Mouse (Mus musculus): ENCODE results near the gene Mto1.
"Not testable (repeated sequence)": the region's sequence is repeated elsewhere in the genome, so short reads cannot be mapped to it uniquely, and the experiment has no call there.

Gene Mto1

DNA sequence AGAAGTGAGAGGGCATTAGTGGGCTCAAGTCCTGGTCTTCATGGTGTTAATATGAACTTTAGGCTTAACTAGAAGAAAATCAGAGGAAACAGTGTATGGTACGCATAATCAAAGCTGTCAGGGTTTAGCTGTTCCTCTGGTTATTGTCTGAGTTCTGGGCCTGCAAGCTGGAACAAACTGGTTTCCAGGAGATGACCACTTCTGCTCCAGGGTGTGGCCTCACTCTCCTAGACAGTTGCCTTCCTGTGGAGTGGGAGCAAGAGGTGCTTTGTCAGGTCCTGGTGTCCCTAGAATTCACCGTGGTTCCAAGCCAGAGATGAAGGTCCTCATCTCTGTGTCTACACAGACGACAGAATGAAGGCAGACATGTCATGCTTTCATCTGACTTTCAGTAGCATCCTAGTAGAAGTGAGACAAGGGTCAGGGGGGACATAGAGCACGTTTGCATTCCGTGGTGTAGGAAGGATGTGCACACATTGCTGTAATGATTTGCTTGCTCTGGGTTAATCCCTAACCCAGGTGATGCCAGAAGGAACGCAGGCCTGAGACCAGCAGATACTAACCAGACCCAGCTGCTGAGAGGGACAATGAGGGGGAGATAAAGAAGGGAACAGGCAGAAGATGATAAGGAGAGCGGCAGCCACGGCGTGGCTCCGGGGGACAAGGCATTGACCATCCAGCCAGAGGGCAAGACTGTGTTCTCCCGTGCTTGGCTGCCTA lies 58.2 kb downstream of the Mto1 start:
- no peak for DNase-seq (ENCODE audit: low read depth)

- no peak for DNase-seq (ENCODE audit: low read depth)
Observed at GRCm38 (mm10) chr9:78506722-78507077, 58.7 kb downstream of the Mto1 start.

DNA sequence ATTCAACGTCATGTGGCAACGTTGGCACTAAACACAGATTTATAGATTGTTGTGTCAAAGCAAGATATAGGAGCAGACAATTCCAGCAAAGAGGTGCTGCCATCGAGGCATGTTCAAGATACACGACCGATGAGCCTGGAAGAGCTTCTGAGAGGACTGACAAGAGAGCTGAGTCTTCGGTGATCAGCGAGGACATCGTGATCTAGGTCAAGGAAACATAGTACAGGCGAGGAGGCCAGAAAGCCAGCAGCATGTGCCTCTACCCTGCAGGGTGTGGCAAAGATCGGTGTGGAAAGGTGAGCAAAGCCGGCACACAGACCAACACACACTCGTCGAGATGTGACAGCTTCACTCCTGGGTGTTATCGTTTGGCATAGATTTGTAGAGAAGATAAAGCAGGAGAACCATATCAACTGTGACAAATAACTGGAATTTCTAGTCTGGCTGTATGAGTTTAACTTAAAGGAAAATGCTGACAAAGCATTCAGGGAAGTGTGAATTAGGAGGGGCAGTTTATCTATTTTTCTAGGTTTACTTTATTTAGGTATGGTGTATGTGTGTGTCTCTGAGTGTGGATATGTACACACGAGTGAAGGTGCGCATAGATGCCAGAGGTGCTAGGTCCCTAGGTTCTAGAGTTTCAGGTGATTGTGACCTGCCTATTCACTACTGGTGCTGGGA lies 60.2 kb downstream of the Mto1 start:
- no peak for DNase-seq (ENCODE audit: low read depth)

DNA sequence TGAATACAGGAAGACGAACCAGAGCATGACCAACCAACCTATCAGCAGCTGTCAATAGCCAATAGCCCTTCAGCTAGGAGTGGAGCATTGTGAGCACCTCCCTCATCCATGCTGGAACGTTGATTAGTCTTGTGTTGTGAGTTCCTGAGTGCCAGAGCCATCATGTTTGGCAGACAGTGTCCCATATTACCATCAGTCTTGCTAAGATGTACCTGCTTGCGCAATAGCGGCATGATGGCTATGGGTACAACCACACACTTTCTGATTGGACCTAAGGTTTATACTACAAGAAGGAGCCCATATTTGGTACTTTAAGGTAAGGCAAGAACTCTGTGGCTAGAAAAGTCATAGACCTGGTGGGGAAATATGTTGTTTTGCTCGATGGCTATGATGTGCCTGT lies 63.7 kb downstream of the Mto1 start:
- no peak for DNase-seq (ENCODE audit: low read depth)

DNA sequence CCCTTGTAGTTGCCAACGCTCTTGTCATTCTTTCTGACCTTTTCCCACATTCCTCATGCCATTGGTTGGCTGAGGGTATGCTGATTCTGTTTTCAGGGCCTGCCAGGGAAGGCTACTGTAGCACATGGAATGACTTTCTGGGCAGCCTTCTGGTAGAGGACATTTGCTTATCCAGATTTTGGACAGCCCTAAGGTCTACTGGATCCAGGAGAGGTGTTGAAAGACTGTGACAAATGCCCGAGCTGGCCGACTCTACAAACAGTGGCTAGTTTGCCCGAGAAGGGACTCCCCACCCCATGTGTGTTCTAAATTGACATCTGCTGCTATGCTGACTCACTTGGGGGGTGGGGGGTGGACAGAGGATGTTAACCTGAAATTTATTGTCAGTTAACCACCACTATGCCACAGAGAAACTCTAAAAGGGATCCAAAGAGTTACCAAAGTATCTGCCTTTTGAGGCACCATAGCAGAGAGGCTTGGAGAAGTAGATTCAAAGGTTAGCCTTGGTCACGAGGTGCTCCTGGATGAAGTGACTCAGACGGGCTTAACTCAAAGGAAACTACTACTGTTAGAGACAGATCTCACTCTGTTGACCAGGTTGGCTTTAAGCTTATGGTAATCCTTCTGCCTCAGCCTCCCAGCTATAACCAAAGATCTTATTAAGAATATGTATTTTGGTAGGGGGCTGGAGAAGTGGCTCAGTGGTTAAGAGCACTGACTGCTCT lies 65.9 kb downstream of the Mto1 start:
- no peak for DNase-seq (ENCODE audit: low read depth)

GRCm38 (mm10) chr9:78514681-78515080 lies 66.7 kb downstream of the Mto1 start:
- DNase-seq (ENCODE audit: low read depth) = no peak

GRCm38 (mm10) chr9:78516125-78516524 lies 68.1 kb downstream of the Mto1 start:
- DNase-seq (ENCODE audit: low read depth) = no peak

DNA sequence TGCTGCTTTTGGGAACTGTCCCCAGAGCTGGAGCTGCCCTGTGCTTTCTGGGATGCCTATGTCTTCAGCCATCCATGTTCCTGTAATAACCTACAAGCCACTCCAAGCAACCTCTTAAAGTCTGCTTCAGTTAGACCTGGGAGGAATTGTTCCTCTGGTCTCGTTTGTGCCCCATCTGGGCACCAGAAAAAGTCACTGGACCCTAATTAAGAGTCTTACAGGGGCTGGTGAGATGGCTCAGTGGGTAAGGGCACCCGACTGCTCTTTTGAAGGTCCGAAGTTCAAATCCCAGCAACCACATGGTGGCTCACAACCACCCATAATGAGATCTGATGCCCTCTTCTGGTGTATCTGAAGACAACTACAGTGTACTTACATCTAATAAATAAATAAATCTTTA lies 69.2 kb downstream of the Mto1 start:
- DNase-seq (ENCODE audit: low read depth) = not testable (repeated sequence)

DNA sequence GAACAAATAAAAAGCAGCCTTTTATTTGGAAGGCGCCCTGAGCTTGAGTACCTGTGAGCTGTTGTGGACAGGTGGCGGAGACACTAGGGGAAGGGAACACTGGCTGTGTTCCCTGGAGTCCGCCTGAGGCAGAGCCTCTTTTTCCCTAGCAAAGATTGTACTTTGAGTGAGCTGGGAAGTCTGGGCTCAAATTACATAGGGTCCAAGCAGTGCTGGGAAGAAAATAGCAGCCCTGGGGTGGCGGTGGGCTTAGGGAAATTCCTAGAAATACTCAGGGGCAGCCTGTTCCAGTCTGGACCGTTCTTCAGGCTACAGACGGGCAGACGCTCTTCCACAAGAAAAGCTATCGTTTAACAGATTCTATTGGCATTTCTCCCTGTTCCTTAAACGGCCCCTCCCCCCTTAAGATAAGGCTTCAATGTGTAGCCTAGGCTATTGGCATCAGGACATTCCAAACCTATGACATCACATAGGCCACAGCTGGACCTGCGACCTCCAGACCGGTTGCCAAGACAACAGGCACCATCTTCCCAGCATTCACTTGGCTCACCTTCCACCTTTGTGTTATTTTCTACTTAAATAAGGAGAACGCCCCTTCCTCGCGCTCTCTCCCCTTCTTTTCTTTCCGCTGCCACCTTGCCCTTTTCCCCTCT lies 72.2 kb downstream of the Mto1 start:
- DNase-seq (ENCODE audit: low read depth) = peak; percentile 18

GRCm38 (mm10) chr9:78520780-78521601 lies 73.0 kb downstream of the Mto1 start:
- peak; percentile 45 for DNase-seq (ENCODE audit: low read depth)

- peak; percentile 82 for DNase-seq (ENCODE audit: low read depth)
Observed at GRCm38 (mm10) chr9:78521689-78522088, 73.7 kb downstream of the Mto1 start.

Measured in induced T-regulatory cell, adult 2 months (primary cell).